Comparison of ENCODE assay signal across 7 mouse cellular contexts in genomic region chr2:35978941-35979643, GRCm38 (mm10). TPM values are rescaled to one million over a fixed set of nuclear protein-coding genes. Genes with fewer than 3 reads are reported as not detected.
DNase-seq lines count a peak whose midpoint lies in the region; ATAC-seq and TF ChIP-seq lines count a peak whose summit lies in the region.

No protein-coding gene starts in this region.

- H3K9ac ChIP-seq in heart, embryonic 15.5 days: peak overlapping the region; percentile 78
- peak overlapping the region; percentile 90 for H3K9ac ChIP-seq in lung, embryonic 16.5 days (ENCODE audit: low read length)

- H3K9me3 ChIP-seq in forebrain, embryonic 10.5 days: no peaks in the 10 kb centered on the region
- H3K9me3 ChIP-seq in heart, embryonic 15.5 days (replicated peaks): no peaks in the 10 kb centered on the region
- no peaks in the 10 kb centered on the region for H3K9me3 ChIP-seq in lung, embryonic 16.5 days (ENCODE audit: control insufficient read depth, low read length)

- TF ChIP-seq CTCF in bone marrow, adult 2 months (IDR thresholded peaks at IDR 0.05; ENCODE audit: control insufficient read depth, insufficient read depth, low read length): no peak
- TF ChIP-seq CTCF in olfactory bulb, adult 2 months (IDR thresholded peaks at IDR 0.05; ENCODE audit: insufficient read depth, low read depth, low read length): no peak

- under 1% methylated on average over 76 of the region's 76 CpGs for WGBS in bone marrow, adult 2 months
- WGBS in forebrain, embryonic 10.5 days: under 1% methylated on average over 76 of the region's 76 CpGs
- WGBS in heart, embryonic 15.5 days: under 1% methylated on average over 76 of the region's 76 CpGs
- WGBS in lung, embryonic 16.5 days: under 1% methylated on average over 65 of the region's 76 CpGs
- 1% methylated on average over 76 of the region's 76 CpGs for WGBS in olfactory bulb, adult 2 months

- peak overlapping the region; percentile 96 for H3K4me2 ChIP-seq in heart, embryonic 15.5 days
- peak overlapping the region; percentile 92 for H3K4me2 ChIP-seq in lung, embryonic 16.5 days (ENCODE audit: low read depth, low read length)

- peaks cover 1% of the 10 kb centered on the region; the same call in 1 of the 2 replicates for H3K4me1 ChIP-seq in bone marrow, adult 2 months (ENCODE audit: control insufficient read depth, insufficient read depth, low read length)
- H3K4me1 ChIP-seq in forebrain, embryonic 10.5 days: peaks cover 27% of the 10 kb centered on the region
- H3K4me1 ChIP-seq in heart, embryonic 15.5 days (replicated peaks): peaks cover 22% of the 10 kb centered on the region
- H3K4me1 ChIP-seq in lung, embryonic 16.5 days (replicated peaks; ENCODE audit: control insufficient read depth, insufficient read depth, low read length): peaks cover 13% of the 10 kb centered on the region
- peaks cover 21% of the 10 kb centered on the region; the same call in 1 of the 2 replicates for H3K4me1 ChIP-seq in olfactory bulb, adult 2 months (ENCODE audit: control insufficient read depth, insufficient read depth, low read length)

- peaks cover 8% of the 10 kb centered on the region; the same call in 1 of the 2 replicates for H3K36me3 ChIP-seq in forebrain, embryonic 10.5 days (replicated peaks)
- no peaks in the 10 kb centered on the region for H3K36me3 ChIP-seq in heart, embryonic 15.5 days
- H3K36me3 ChIP-seq in lung, embryonic 16.5 days (ENCODE audit: control insufficient read depth, insufficient read depth, low read length): no peaks in the 10 kb centered on the region

- H3K27me3 ChIP-seq in forebrain, embryonic 10.5 days (ENCODE audit: poor library complexity, severe bottlenecking): peaks cover 10% of the 10 kb centered on the region; the same call in 1 of the 2 replicates
- H3K27me3 ChIP-seq in heart, embryonic 15.5 days: peaks cover 20% of the 10 kb centered on the region
- H3K27me3 ChIP-seq in lung, embryonic 16.5 days (ENCODE audit: control insufficient read depth, insufficient read depth, low read depth, low read length): no peaks in the 10 kb centered on the region

- ATAC-seq in heart, embryonic 15.5 days (replicated peaks; ENCODE audit: insufficient number of reproducible peaks, insufficient read depth, low FRiP score, low read depth): peak; percentile 68
- ATAC-seq in lung, embryonic 16.5 days (ENCODE audit: low read depth): peak; percentile 74

- H3K4me3 ChIP-seq in bone marrow, adult 2 months (replicated peaks; ENCODE audit: control insufficient read depth, low read depth, low read length): peak overlapping the region; percentile 73
- peak overlapping the region; percentile 94 for H3K4me3 ChIP-seq in forebrain, embryonic 10.5 days
- peak overlapping the region; percentile 76 for H3K4me3 ChIP-seq in heart, embryonic 15.5 days
- peak overlapping the region; percentile 88 for H3K4me3 ChIP-seq in lung, embryonic 16.5 days (ENCODE audit: low read length)
- H3K4me3 ChIP-seq in olfactory bulb, adult 2 months (ENCODE audit: insufficient read depth, low read depth, low read length): peak overlapping the region; percentile 93

- peak overlapping the region; percentile 84 for H3K27ac ChIP-seq in bone marrow, adult 2 months (ENCODE audit: control insufficient read depth, insufficient read depth, low read depth, low read length, poor library complexity)
- peak overlapping the region; percentile 91 for H3K27ac ChIP-seq in forebrain, embryonic 10.5 days
- peak overlapping the region; percentile 77 for H3K27ac ChIP-seq in heart, embryonic 15.5 days
- peak overlapping the region; percentile 66 for H3K27ac ChIP-seq in lung, embryonic 16.5 days (ENCODE audit: low read length)
- H3K27ac ChIP-seq in olfactory bulb, adult 2 months (ENCODE audit: insufficient read depth, low read depth, low read length): peak overlapping the region; percentile 73

- no peak for TF ChIP-seq POLR2A in bone marrow, adult 2 months (IDR thresholded peaks at IDR 0.05; ENCODE audit: borderline replicate concordance, control insufficient read depth, low read depth, low read length)
- no peak for TF ChIP-seq POLR2A in olfactory bulb, adult 2 months (IDR thresholded peaks at IDR 0.05; ENCODE audit: insufficient read depth, low read depth, low read length)

- peak; percentile 67 for DNase-seq in NIH3T3 (ENCODE audit: low read depth)
- DNase-seq in forebrain, embryonic 10.5 days (ENCODE audit: extremely low spot score, low spot score): peak; percentile 46
- DNase-seq in kidney, postnatal 10 days: peak; percentile 74

RNA-seq across cellular contexts. Expression of gene Ttll11, which starts 0.6 kb away (rescaled TPM):
- 2.6 and 4.1 TPM in 2 replicates for polyA plus RNA-seq in bone marrow, adult 2 months (2011; ENCODE audit: insufficient read depth, insufficient read length, low replicate concordance, missing spikeins)
- 0.75 and 0.95 TPM in 2 replicates for polyA plus RNA-seq in forebrain, embryonic 10.5 days (2016; fragmentation: Nextera tagmentation; extraction: Ambion mirVana)
- polyA plus RNA-seq in heart, embryonic 15.5 days (2015; fragmentation: Nextera tagmentation; extraction: Ambion mirVana): 0.94 and 1.0 TPM in 2 replicates
- polyA plus RNA-seq in lung, embryonic 16.5 days (2015; fragmentation: Nextera tagmentation; extraction: Ambion mirVana): 0.55 and 0.60 TPM in 2 replicates
- polyA plus RNA-seq in olfactory bulb, adult 2 months (2012; ENCODE audit: insufficient read depth, insufficient read length, low replicate concordance, missing spikeins): not detected in 2 replicates

Comparison
In these comparisons a context has a peak if more than half of its experiments do, and no peak if none do; other contexts are left out.
1. Peak in every context shown above with its lines: DNase-seq, ATAC-seq, H3K4me3 ChIP-seq and H3K27ac ChIP-seq.